Mouse (Mus musculus): ENCODE results near the gene Magi3. TPM values are rescaled to one million over a fixed set of nuclear protein-coding genes. Genes with fewer than 3 reads are reported as not detected.

The Magi3 gene
- 5.0 and 5.5 TPM in 2 replicates for polyA plus RNA-seq (2014; fragmentation: Nextera tagmentation; extraction: Ambion mirVana)

GRCm38 (mm10) chr3:104220295-104220965 is at the start of gene Magi3:
Magi3 (minus strand) TSS chr3:104220374.
- Histone ChIP-seq H3K9ac (ENCODE audit: low read length) (peak within 1 kb of the TSS; percentile 87), H3K4me3 (ENCODE audit: low read depth, low read length) (peak within 1 kb of the TSS; percentile 83)
- WGBS = under 1% methylated on average over 32 of the region's 46 CpGs

GRCm38 (mm10) chr3:104264530-104265145 is 44.5 kb upstream of the Magi3 start:
- Histone ChIP-seq H3K9ac (ENCODE audit: low read length) (no peak overlapping the region), H3K4me3 (ENCODE audit: low read depth, low read length) (no peak overlapping the region), H3K9me3 (ENCODE audit: control insufficient read depth, low read length) (no peaks in the 10 kb centered on the region), H3K27me3 (ENCODE audit: control insufficient read depth, insufficient read depth, low read length) (no peaks in the 10 kb centered on the region), H3K27ac (ENCODE audit: low read depth, low read length) (no peak overlapping the region), H3K4me1 (replicated peaks; ENCODE audit: control insufficient read depth, insufficient read depth, low read length) (no peaks in the 10 kb centered on the region), H3K36me3 (ENCODE audit: control insufficient read depth, insufficient read depth, low read length) (no peaks in the 10 kb centered on the region), H3K4me2 (ENCODE audit: low read depth, low read length, severe bottlenecking) (no peak overlapping the region)
- WGBS = 90% methylated on average over 6 of the region's 6 CpGs
- ATAC-seq (replicated peaks; ENCODE audit: low FRiP score) (no peak), DNase-seq (ENCODE audit: low spot score) (no peak)

More at GRCm38 (mm10) chr3:104220295-104220965, at the start of gene Magi3:
- Histone ChIP-seq H3K36me3 (ENCODE audit: control insufficient read depth, insufficient read depth, low read length) (no peaks in the 10 kb centered on the region), H3K27ac (ENCODE audit: low read depth, low read length) (peak within 1 kb of the TSS; percentile 94), H3K9me3 (ENCODE audit: control insufficient read depth, low read length) (no peaks in the 10 kb centered on the region), H3K27me3 (ENCODE audit: control insufficient read depth, insufficient read depth, low read length) (no peaks in the 10 kb centered on the region), H3K4me2 (ENCODE audit: low read depth, low read length, severe bottlenecking) (peak within 1 kb of the TSS; percentile 95), H3K4me1 (replicated peaks; ENCODE audit: control insufficient read depth, insufficient read depth, low read length) (0 out of 2 replicates have a peak, but pooled peaks cover 5% of the 10 kb centered on the region)
- DNase-seq (ENCODE audit: low spot score) = peak; percentile 100
- peak; percentile 100 for ATAC-seq (replicated peaks; ENCODE audit: low FRiP score)

- WGBS = 77% methylated on average over 5 of the region's 5 CpGs
- Histone ChIP-seq H3K4me3 (ENCODE audit: low read depth, low read length) (no peak overlapping the region), H3K9ac (ENCODE audit: low read length) (no peak overlapping the region), H3K9me3 (ENCODE audit: control insufficient read depth, low read length) (no peaks in the 10 kb centered on the region), H3K36me3 (ENCODE audit: control insufficient read depth, insufficient read depth, low read length) (no peaks in the 10 kb centered on the region), H3K27me3 (ENCODE audit: control insufficient read depth, insufficient read depth, low read length) (no peaks in the 10 kb centered on the region), H3K4me2 (ENCODE audit: low read depth, low read length, severe bottlenecking) (no peak overlapping the region), H3K4me1 (replicated peaks; ENCODE audit: control insufficient read depth, insufficient read depth, low read length) (no peaks in the 10 kb centered on the region), H3K27ac (ENCODE audit: low read depth, low read length) (no peak overlapping the region)
- ATAC-seq (replicated peaks; ENCODE audit: low FRiP score) (no peak), DNase-seq (ENCODE audit: low spot score) (no peak)
Measured at GRCm38 (mm10) chr3:104260221-104260620, 40.0 kb upstream of the Magi3 start.

- Histone ChIP-seq H3K36me3 (ENCODE audit: control insufficient read depth, insufficient read depth, low read length) (no peaks in the 10 kb centered on the region), H3K27me3 (ENCODE audit: control insufficient read depth, insufficient read depth, low read length) (no peaks in the 10 kb centered on the region), H3K4me3 (ENCODE audit: low read depth, low read length) (no peak overlapping the region), H3K9me3 (ENCODE audit: control insufficient read depth, low read length) (no peaks in the 10 kb centered on the region), H3K4me1 (replicated peaks; ENCODE audit: control insufficient read depth, insufficient read depth, low read length) (no peaks in the 10 kb centered on the region), H3K4me2 (ENCODE audit: low read depth, low read length, severe bottlenecking) (no peak overlapping the region), H3K27ac (ENCODE audit: low read depth, low read length) (no peak overlapping the region), H3K9ac (ENCODE audit: low read length) (no peak overlapping the region)
- DNase-seq (ENCODE audit: low spot score) = no peak
- no peak for ATAC-seq (replicated peaks; ENCODE audit: low FRiP score)
- WGBS = 84% methylated on average over 4 of the region's 4 CpGs
Measured at GRCm38 (mm10) chr3:104259168-104259567, 39.0 kb upstream of the Magi3 start.

- DNase-seq (ENCODE audit: low spot score) = no peak
- no peaks in the 10 kb centered on the region for H3K9me3 ChIP-seq (ENCODE audit: control insufficient read depth, low read length)
- no peak overlapping the region for H3K4me3 ChIP-seq (ENCODE audit: low read depth, low read length)
- H3K4me2 ChIP-seq (ENCODE audit: low read depth, low read length, severe bottlenecking) = no peak overlapping the region
- H3K4me1 ChIP-seq (replicated peaks; ENCODE audit: control insufficient read depth, insufficient read depth, low read length) = no peaks in the 10 kb centered on the region
- ATAC-seq (replicated peaks; ENCODE audit: low FRiP score) = no peak
- no peak overlapping the region for H3K27ac ChIP-seq (ENCODE audit: low read depth, low read length)
- H3K36me3 ChIP-seq (ENCODE audit: control insufficient read depth, insufficient read depth, low read length) = no peaks in the 10 kb centered on the region
- 84% methylated on average over 3 of the region's 3 CpGs for WGBS
- H3K27me3 ChIP-seq (ENCODE audit: control insufficient read depth, insufficient read depth, low read length) = no peaks in the 10 kb centered on the region
- H3K9ac ChIP-seq (ENCODE audit: low read length) = no peak overlapping the region
Measured at GRCm38 (mm10) chr3:104257041-104257440, 36.9 kb upstream of the Magi3 start.

- Histone ChIP-seq H3K9me3 (ENCODE audit: control insufficient read depth, low read length) (no peaks in the 10 kb centered on the region), H3K4me1 (replicated peaks; ENCODE audit: control insufficient read depth, insufficient read depth, low read length) (no peaks in the 10 kb centered on the region), H3K4me2 (ENCODE audit: low read depth, low read length, severe bottlenecking) (no peak overlapping the region), H3K9ac (ENCODE audit: low read length) (no peak overlapping the region), H3K4me3 (ENCODE audit: low read depth, low read length) (no peak overlapping the region), H3K27me3 (ENCODE audit: control insufficient read depth, insufficient read depth, low read length) (no peaks in the 10 kb centered on the region), H3K36me3 (ENCODE audit: control insufficient read depth, insufficient read depth, low read length) (no peaks in the 10 kb centered on the region), H3K27ac (ENCODE audit: low read depth, low read length) (no peak overlapping the region)
- ATAC-seq (replicated peaks; ENCODE audit: low FRiP score) (no peak), DNase-seq (ENCODE audit: low spot score) (no peak)
- 44% methylated on average over 3 of the region's 3 CpGs for WGBS
Measured at GRCm38 (mm10) chr3:104253760-104254159, 33.6 kb upstream of the Magi3 start.

GRCm38 (mm10) chr3:104247850-104248249 is 27.7 kb upstream of the Magi3 start:
- no peak overlapping the region for H3K27ac ChIP-seq (ENCODE audit: low read depth, low read length)
- H3K9ac ChIP-seq (ENCODE audit: low read length) = no peak overlapping the region
- H3K4me3 ChIP-seq (ENCODE audit: low read depth, low read length) = no peak overlapping the region
- ATAC-seq (replicated peaks; ENCODE audit: low FRiP score) = no peak
- no peak for DNase-seq (ENCODE audit: low spot score)
- H3K4me1 ChIP-seq (replicated peaks; ENCODE audit: control insufficient read depth, insufficient read depth, low read length) = no peaks in the 10 kb centered on the region
- H3K4me2 ChIP-seq (ENCODE audit: low read depth, low read length, severe bottlenecking) = no peak overlapping the region
- H3K9me3 ChIP-seq (ENCODE audit: control insufficient read depth, low read length) = no peaks in the 10 kb centered on the region
- no peaks in the 10 kb centered on the region for H3K36me3 ChIP-seq (ENCODE audit: control insufficient read depth, insufficient read depth, low read length)
- H3K27me3 ChIP-seq (ENCODE audit: control insufficient read depth, insufficient read depth, low read length) = no peaks in the 10 kb centered on the region
- 85% methylated on average over 4 of the region's 4 CpGs for WGBS

GRCm38 (mm10) chr3:104247057-104247456 is 26.9 kb upstream of the Magi3 start:
- H3K27ac ChIP-seq (ENCODE audit: low read depth, low read length) = no peak overlapping the region
- H3K4me1 ChIP-seq (replicated peaks; ENCODE audit: control insufficient read depth, insufficient read depth, low read length) = no peaks in the 10 kb centered on the region
- 74% methylated on average over 1 of the region's 1 CpGs for WGBS
- H3K9ac ChIP-seq (ENCODE audit: low read length) = no peak overlapping the region
- H3K27me3 ChIP-seq (ENCODE audit: control insufficient read depth, insufficient read depth, low read length) = no peaks in the 10 kb centered on the region
- H3K36me3 ChIP-seq (ENCODE audit: control insufficient read depth, insufficient read depth, low read length) = no peaks in the 10 kb centered on the region
- no peaks in the 10 kb centered on the region for H3K9me3 ChIP-seq (ENCODE audit: control insufficient read depth, low read length)
- ATAC-seq (replicated peaks; ENCODE audit: low FRiP score) (no peak), DNase-seq (ENCODE audit: low spot score) (no peak)
- no peak overlapping the region for H3K4me2 ChIP-seq (ENCODE audit: low read depth, low read length, severe bottlenecking)
- H3K4me3 ChIP-seq (ENCODE audit: low read depth, low read length) = no peak overlapping the region

GRCm38 (mm10) chr3:104244373-104244772 is 24.2 kb upstream of the Magi3 start:
- Histone ChIP-seq H3K9ac (ENCODE audit: low read length) (no peak overlapping the region), H3K27me3 (ENCODE audit: control insufficient read depth, insufficient read depth, low read length) (no peaks in the 10 kb centered on the region), H3K36me3 (ENCODE audit: control insufficient read depth, insufficient read depth, low read length) (no peaks in the 10 kb centered on the region), H3K9me3 (ENCODE audit: control insufficient read depth, low read length) (no peaks in the 10 kb centered on the region), H3K4me3 (ENCODE audit: low read depth, low read length) (no peak overlapping the region), H3K4me1 (replicated peaks; ENCODE audit: control insufficient read depth, insufficient read depth, low read length) (no peaks in the 10 kb centered on the region), H3K27ac (ENCODE audit: low read depth, low read length) (no peak overlapping the region), H3K4me2 (ENCODE audit: low read depth, low read length, severe bottlenecking) (no peak overlapping the region)
- DNase-seq (ENCODE audit: low spot score) (no peak), ATAC-seq (replicated peaks; ENCODE audit: low FRiP score) (no peak)
- 93% methylated on average over 8 of the region's 8 CpGs for WGBS
